Mouse (Mus musculus): ENCODE measurements around the gene Tipin.
A peak's percentile ranks its signal among the peaks of the same experiment; 100 is the strongest.

DNA sequence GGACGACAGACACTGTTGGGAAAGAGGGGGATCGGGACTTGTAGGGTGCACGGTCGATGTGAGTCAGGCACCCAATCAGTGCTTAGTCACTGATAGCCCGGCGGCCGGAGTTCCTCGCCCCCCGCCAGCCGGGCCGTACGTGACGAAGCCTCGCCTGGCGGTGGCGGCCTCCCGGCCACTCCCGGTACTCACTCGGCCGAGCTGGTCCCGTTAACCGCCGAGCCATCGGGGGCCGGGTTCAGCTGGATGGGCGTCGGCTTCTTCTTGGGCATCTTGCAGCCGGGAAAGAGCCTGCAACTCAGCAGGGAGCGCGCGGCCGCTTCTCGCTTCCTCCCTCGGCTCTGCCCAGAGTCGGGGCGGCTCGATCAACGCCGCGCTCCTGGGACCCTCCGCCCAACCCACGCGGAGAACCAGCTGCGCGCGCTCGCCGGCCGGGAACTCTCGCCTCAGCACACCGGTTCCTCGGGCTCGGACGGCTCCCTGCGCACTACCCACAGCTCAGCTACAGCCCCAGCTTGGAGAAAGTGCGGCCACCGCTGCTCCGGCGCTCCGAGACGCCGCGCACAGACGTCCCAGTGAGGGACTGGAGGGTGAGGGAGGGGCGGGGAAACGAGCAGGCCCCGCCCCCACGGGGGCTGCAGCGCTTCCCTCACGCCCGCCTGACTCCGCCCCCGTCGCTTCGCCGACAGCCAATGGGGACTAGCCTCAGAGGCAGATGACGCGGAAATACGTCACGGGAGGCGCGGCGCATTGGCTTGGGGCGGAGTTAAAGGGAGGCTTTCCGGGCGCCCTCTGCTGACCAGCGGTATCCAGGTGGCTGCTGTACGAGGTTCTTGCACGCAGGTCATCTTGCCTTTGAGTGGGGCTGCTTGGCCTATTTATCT lies 28.1 kb upstream of the Tipin start, which contains the start of gene Map2k1:
- TF ChIP-seq CTCF (IDR thresholded peaks at IDR 0.05) (peak; percentile 89), EP300 (IDR thresholded peaks at IDR 0.05) (no peak)
